Mouse (Mus musculus) kidney, embryonic 14.5 days (tissue): ENCODE results near the gene Smim4. TPM values are rescaled to one million over a fixed set of nuclear protein-coding genes. Genes with fewer than 3 reads are reported as not detected.

ENCODE experiments used
- ATAC-seq: fragments of 200-750 bp; cut with Nextera tagmentation; 2 replicates; pipeline ENCODE4 v1.8.0; 2017; ENCODE audit warnings: moderate number of reproducible peaks, mild to moderate bottlenecking, moderate TSS enrichment, moderate library complexity; ENCODE audit not compliant: low FRiP score, low TSS enrichment
- H3K27ac ChIP-seq: fragments of 300-500 bp; sonication (generic); 2 replicates; pipeline ENCODE4 v1.5.1; 2014; ENCODE audit warnings: low read depth, mild to moderate bottlenecking, low read length, moderate library complexity, mixed read lengths
- H3K27me3 ChIP-seq: fragments of 300-500 bp; sonication (generic); 2 replicates; pipeline ENCODE4 v1.6.1; 2014; ENCODE audit warnings: mild to moderate bottlenecking, low read length; ENCODE audit not compliant: control insufficient read depth, insufficient read depth
- H3K36me3 ChIP-seq: fragments of 300-500 bp; sonication (generic); 2 replicates; pipeline ENCODE4 v1.6.1; 2014; ENCODE audit warnings: low read length, mixed read lengths; ENCODE audit not compliant: control insufficient read depth, insufficient read depth
- H3K4me1 ChIP-seq: fragments of 300-500 bp; sonication (generic); 2 replicates; pipeline ENCODE4 v1.6.1; 2014; ENCODE audit warnings: low read length, mixed read lengths; ENCODE audit not compliant: control insufficient read depth, insufficient read depth
- H3K4me2 ChIP-seq: fragments of 300-500 bp; sonication (generic); replicated peaks from 2 replicates; pipeline ENCODE4 v1.6.1; 2014; ENCODE audit warnings: low read depth, mild to moderate bottlenecking, low read length
- H3K4me3 ChIP-seq: fragments of 300-500 bp; sonication (generic); 2 replicates; pipeline ENCODE4 v1.5.1; 2014; ENCODE audit warnings: mild to moderate bottlenecking, low read length
- H3K9ac ChIP-seq: fragments of 300-500 bp; sonication (generic); 2 replicates; pipeline ENCODE4 v1.6.1; 2014; ENCODE audit warnings: low read depth, mild to moderate bottlenecking, low read length, moderate library complexity
- H3K9me3 ChIP-seq: fragments of 300-500 bp; sonication (generic); 2 replicates; pipeline ENCODE4 v1.6.1; 2016; ENCODE audit warnings: low read length; ENCODE audit not compliant: control insufficient read depth
- WGBS: fragments of 180-500 bp; shearing (Covaris S2); extraction: QIAGEN DNeasy Blood & Tissue Kit; methylation state at CpG from one replicate; pipeline ENCODE4 v1.1.7; 2014; 5-methylcytosine and 5-hydroxymethylcytosine counted together
- polyA plus RNA-seq: library from polyadenylated mRNA; unstranded; fragments of >200 nt; fragmentation: Nextera tagmentation; extraction: Ambion mirVana; gene quantifications from 2 replicates; pipeline ENCODE4 v1.2.1, GENCODE M21; 2014

Gene Smim4
- polyA plus RNA-seq, 1 experiment from 2014 or later = 98.5 TPM

- no peaks in the 10 kb centered on the region for H3K27me3 ChIP-seq
- 92% methylated on average over 26 of the region's 26 CpGs for WGBS
- no peak overlapping the region for H3K4me2 ChIP-seq
- no peak overlapping the region for H3K4me3 ChIP-seq
- no peak overlapping the region for H3K27ac ChIP-seq
- no peak overlapping the region for H3K9ac ChIP-seq
- ATAC-seq = no peak
- no peaks in the 10 kb centered on the region for H3K9me3 ChIP-seq
- H3K36me3 ChIP-seq = peaks cover 73% of the 10 kb centered on the region
- H3K4me1 ChIP-seq = peaks cover 18% of the 10 kb centered on the region
Measured at GRCm38 (mm10) chr14:31136411-31137280, 7.9 kb upstream of the Smim4 start.

- Histone ChIP-seq H3K4me3 (no peak overlapping the region), H3K4me1 (peaks cover 18% of the 10 kb centered on the region), H3K36me3 (peaks cover 64% of the 10 kb centered on the region), H3K9ac (no peak overlapping the region), H3K9me3 (no peaks in the 10 kb centered on the region), H3K4me2 (no peak overlapping the region), H3K27me3 (no peaks in the 10 kb centered on the region), H3K27ac (no peak overlapping the region)
- whole genome bisulfite sequencing = 93% methylated on average over 34 of the region's 34 CpGs
- ATAC-seq = no peak
Measured at GRCm38 (mm10) chr14:31135495-31136410, 7.0 kb upstream of the Smim4 start.

GRCm38 (mm10) chr14:31134015-31135000 lies 5.6 kb upstream of the Smim4 start:
- H3K4me3 ChIP-seq = no peak overlapping the region
- H3K4me2 ChIP-seq = no peak overlapping the region
- 87% methylated on average over 25 of the region's 25 CpGs for WGBS
- H3K36me3 ChIP-seq = peaks cover 50% of the 10 kb centered on the region
- ATAC-seq = no peak
- H3K27ac ChIP-seq = no peak overlapping the region
- H3K9ac ChIP-seq = no peak overlapping the region
- H3K9me3 ChIP-seq = no peaks in the 10 kb centered on the region
- no peaks in the 10 kb centered on the region for H3K27me3 ChIP-seq
- H3K4me1 ChIP-seq = peaks cover 27% of the 10 kb centered on the region

- Histone ChIP-seq H3K4me2 (peak overlapping the region; percentile 88), H3K9ac (peak overlapping the region; percentile 95; the same call in 1 of the 2 replicates), H3K36me3 (peaks cover 39% of the 10 kb centered on the region), H3K4me3 (peak overlapping the region; percentile 95), H3K9me3 (no peaks in the 10 kb centered on the region), H3K4me1 (peaks cover 27% of the 10 kb centered on the region), H3K27ac (no peak overlapping the region), H3K27me3 (no peaks in the 10 kb centered on the region)
- ATAC-seq = no peak
- 30% methylated on average over 11 of the region's 11 CpGs for WGBS
Measured at GRCm38 (mm10) chr14:31133023-31133665, 4.4 kb upstream of the Smim4 start.

DNA sequence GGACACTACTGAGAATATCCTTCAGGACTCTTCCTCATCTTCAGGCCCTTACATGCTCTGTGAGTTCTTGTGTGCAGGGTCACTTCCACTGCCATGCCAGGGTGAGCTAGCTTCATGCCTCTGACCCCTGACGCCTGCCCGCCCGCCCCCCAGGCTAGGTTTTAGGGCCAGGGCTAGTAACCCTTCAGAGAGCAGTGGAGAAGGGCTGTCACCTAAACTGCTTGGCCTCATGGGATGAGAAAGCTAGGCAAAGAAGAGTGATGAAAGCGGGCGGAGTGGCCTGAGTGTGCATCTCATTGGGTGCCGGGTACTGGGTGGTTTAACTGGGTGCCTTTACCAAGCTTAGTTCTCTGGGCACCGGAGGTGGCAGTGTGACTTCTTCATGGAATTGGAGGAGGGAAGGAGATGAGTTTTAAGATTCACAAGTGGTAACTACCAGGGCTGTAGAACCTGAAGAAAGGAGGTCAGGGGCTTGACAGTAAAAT lies 3.8 kb upstream of the Smim4 start:
- H3K27me3 ChIP-seq = no peaks in the 10 kb centered on the region
- H3K4me3 ChIP-seq = peak overlapping the region; percentile 95
- H3K27ac ChIP-seq = no peak overlapping the region
- H3K4me1 ChIP-seq = peaks cover 27% of the 10 kb centered on the region
- 64% methylated on average over 7 of the region's 7 CpGs for WGBS
- H3K9ac ChIP-seq = peak overlapping the region; percentile 95; the same call in 1 of the 2 replicates
- ATAC-seq = no peak
- H3K4me2 ChIP-seq = peak overlapping the region; percentile 88
- peaks cover 34% of the 10 kb centered on the region for H3K36me3 ChIP-seq
- no peaks in the 10 kb centered on the region for H3K9me3 ChIP-seq

DNA sequence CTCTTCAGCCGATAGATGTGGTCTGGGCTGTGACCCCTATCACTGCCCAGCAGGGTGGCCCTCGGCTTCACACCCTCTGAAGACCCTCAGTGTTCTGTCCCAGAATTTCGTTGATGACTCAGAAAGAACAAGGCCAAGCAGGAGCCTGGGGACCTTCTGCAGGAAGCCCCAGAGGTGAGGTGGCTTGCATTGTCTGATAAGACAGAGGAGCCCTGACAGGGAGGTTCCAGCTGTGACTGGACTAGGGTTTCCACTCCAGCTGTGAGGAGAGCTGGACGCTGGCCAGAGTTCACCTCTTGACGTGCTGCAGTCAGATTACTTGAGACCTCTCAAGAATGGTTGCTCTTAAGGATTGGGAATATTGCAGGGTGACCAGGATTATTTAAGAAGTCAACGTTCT lies 3.3 kb upstream of the Smim4 start:
- Histone ChIP-seq H3K9me3 (no peaks in the 10 kb centered on the region), H3K36me3 (peaks cover 29% of the 10 kb centered on the region), H3K27ac (no peak overlapping the region), H3K27me3 (no peaks in the 10 kb centered on the region), H3K4me3 (peak overlapping the region; percentile 95), H3K4me1 (peaks cover 32% of the 10 kb centered on the region), H3K4me2 (peak overlapping the region; percentile 88), H3K9ac (peak overlapping the region; percentile 95)
- ATAC-seq = no peak
- WGBS = 4% methylated on average over 6 of the region's 6 CpGs

GRCm38 (mm10) chr14:31131272-31131821 lies 2.6 kb upstream of the Smim4 start:
- peak; percentile 6; the same call in 1 of the 2 replicates for ATAC-seq
- Histone ChIP-seq H3K27me3 (no peaks in the 10 kb centered on the region), H3K4me1 (peaks cover 36% of the 10 kb centered on the region), H3K9ac (peak overlapping the region; percentile 95), H3K27ac (peak overlapping the region; percentile 91), H3K36me3 (peaks cover 22% of the 10 kb centered on the region), H3K4me2 (peak overlapping the region; percentile 88), H3K9me3 (no peaks in the 10 kb centered on the region), H3K4me3 (peak overlapping the region; percentile 95)
- under 1% methylated on average over 43 of the region's 43 CpGs for WGBS
